Mouse (Mus musculus) thymus, postnatal 36 days (tissue): ENCODE data around the gene Rack1.

Experiments used
- DNase-seq, 2 experiments: peaks; one replicate each; pipeline ENCODE4 v3.0.0; 2022; ENCODE audit warnings: mixed read lengths in 2 of 2

Gene Rack1

DNA sequence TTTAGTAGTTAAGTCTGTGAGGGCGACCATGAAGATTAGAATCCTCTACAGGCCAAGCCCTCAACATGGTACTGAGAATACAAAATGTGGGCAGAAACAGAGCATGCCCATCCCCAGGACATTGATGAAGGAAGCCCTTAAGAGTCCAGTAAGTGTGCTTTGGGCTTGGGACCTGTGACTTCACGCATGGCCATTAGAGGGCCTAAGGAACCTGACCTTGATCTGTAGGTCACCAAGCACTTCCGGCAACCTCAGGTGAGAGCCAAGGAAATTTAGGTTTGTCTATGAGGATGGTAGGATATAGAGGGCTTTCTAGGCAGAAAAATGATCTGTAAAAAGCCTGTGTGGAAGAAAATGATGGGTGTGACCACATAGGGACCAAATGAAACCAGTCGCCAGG, 3.8 kb upstream of the Rack1 start:
- no peak for DNase-seq

GRCm38 (mm10) chr11:48797287-48797686, 2.8 kb upstream of the Rack1 start:
- no peak for DNase-seq

GRCm38 (mm10) chr11:48798308-48798707, 1.8 kb upstream of the Rack1 start:
- no peak for DNase-seq

DNA sequence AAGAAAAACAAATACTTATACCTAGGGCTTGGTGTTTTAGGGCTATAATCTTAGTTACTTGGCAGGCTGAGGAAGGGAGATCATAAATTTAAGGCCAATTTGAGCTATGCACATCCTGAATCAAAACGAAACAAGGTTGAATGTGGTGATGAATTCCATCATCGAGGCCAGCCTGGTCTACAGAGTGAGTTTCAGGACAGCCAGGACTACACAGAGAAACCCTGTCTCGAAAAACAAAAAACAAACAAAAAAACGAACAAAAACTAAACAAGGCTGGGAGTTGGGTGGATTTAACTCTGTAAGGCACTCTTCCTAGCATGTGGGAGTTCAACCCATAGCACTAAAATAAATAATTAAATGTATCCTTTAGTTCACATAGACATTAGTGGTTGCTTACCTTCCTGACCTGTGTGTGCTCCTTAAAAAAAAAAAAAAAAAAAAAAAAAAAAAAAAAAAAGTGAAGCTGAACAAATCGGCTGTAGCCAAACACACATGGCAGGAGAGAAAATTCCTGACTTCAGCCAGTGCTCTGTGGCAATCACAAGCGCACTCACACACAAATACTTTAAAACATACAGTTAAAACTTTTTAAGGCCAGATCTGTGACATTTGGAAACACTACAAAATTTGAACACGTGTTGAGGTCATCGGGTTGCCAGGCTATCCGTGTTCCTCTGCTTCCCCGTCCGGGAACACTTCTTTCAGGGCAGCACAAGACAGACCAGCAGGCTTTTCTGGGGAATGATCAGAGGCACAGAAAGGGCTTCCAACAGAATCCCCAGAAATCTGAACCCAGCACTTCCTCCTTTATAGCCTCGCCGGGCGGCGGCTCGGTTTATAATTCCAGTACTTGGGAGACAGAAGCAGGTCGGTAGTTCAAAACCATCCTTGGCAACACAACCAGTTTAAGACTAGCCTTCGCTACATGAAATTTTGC, 880 bp upstream of the Rack1 start:
- no peak for DNase-seq

- DNase-seq: no peak
These were observed 2.0 kb downstream of the Rack1 start for GRCm38 (mm10) chr11:48801831-48802772.

GRCm38 (mm10) chr11:48803988-48804387, 3.9 kb downstream of the Rack1 start:
- DNase-seq: no peak

- DNase-seq: no peak
These were observed 4.8 kb downstream of the Rack1 start for GRCm38 (mm10) chr11:48804922-48805321.

GRCm38 (mm10) chr11:48806856-48807562, 6.9 kb downstream of the Rack1 start:
- DNase-seq: no peak

DNA sequence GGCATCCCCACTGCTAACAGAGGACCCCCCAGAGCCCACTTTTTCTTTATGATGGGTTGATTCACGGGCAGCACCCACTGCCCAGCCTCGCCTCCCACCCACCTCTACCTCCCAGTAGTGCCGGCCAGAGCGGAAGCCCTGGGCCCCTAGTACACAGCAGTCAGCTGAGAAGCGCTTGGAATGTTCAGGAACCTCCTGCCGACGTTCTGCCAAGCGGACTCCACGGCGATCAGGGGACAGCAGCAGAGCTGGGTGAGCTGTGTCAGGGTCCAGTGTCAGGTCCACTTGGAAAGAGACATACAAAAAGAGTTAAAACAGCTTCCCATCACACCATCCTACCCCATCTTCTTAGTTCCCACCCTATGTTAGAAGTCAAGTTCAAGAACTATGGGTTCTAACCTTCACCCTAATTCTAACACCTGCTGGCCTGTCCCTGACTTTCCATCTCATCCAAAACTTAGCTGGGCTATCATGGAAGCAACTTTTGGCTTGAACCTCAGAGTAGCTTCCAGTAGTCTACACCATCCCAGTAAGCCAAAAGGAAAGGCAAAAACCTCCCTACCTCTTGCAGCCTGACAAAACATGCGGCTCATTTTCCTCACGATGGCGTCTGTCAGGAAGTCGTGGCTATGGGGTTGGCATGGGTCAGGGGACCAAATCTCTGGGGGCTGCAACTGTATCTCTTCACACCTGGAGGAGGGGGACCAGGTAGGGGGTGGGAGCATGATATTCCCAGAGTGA, 7.6 kb downstream of the Rack1 start:
- no peak for DNase-seq

DNA sequence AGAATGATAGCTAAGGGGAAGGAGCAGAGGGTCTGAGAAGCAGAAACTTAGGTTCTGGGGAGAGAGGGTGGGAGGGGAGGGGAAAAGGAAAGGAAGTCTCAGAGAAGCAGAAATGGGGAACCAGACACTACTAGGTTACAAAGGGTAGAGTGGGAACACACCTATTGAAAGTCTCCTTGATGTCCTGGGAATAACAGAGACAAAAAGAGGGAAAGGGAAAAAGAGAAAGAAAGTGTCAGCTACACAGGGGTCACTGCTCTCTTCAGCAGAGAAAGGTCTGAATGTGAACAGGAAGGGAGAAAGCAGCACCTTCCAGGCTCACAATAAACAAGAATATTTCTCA, 8.1 kb downstream of the Rack1 start:
- DNase-seq: no peak

DNA sequence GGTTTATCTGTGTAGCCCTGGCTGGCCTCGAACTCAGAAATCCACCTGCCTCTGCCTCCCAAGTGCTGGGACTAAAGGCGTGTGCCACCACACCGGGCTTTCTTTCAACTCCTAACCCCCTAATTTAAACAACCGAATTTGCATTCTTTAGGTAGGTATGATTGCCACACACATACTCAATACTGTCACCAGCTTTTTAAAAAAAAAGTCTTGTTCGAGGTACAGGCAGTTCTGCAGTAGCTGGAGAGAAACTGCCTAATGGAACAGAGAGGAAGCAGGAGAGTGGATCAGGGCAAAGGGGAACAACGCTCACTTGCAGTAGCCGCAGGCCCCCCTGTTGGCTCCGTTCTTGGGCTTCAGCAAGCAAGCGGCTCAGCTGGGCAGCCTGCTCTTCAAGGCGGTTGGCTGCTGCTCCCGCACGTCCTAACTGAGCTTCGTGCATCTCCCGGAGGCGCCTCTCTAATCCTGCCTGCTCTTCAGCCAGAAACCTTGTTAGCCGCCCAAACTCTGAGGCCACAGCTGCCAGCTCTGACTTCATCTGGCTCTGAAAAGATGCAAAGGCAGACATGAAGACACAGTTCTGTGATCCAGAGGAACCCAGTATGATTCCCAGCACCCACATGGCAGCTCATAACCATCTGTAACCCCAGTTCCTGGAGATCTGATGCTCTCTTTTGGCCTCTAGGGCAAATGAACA, 8.8 kb downstream of the Rack1 start:
- DNase-seq: no peak

GRCm38 (mm10) chr11:48809434-48809830, 9.3 kb downstream of the Rack1 start:
- DNase-seq: no peak

GRCm38 (mm10) chr11:48810142-48810541, 10.0 kb downstream of the Rack1 start:
- DNase-seq: no peak

DNA sequence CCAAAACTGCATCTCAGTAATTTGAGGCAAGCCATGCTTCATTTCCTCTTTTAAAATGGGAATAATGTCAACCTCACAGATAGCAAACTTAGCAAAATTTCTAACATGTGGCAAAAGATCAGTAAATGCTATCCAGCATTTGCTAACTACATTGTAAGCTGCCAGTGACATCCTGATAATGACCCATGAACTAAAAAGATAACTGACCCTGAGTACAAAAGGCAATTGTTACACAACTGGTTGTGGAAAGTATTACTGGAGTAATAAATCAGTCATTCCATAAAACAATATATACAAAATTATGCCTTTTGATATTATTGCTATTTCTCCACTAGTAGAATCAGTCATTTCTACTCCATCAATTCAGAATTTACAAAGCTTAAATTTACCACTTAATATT, 13.7 kb downstream of the Rack1 start:
- no peak for DNase-seq

GRCm38 (mm10) chr11:48815851-48816250, 15.7 kb downstream of the Rack1 start:
- peak in 1 of 2 experiments; percentile 40 for DNase-seq

GRCm38 (mm10) chr11:48816281-48816781, 16.2 kb downstream of the Rack1 start:
- no peak for DNase-seq

- peak; percentile 100 for DNase-seq
These were observed 16.9 kb downstream of the Rack1 start, which contains the start of gene Trim41 for GRCm38 (mm10) chr11:48816800-48817665. Gene Trim41, minus strand, starts transcription at chr11:48817353.

- no peak for DNase-seq
These were observed 17.7 kb downstream of the Rack1 start for GRCm38 (mm10) chr11:48817794-48818193.

GRCm38 (mm10) chr11:48818346-48818745, 18.2 kb downstream of the Rack1 start:
- DNase-seq: peak; percentile 78 to 82

DNA sequence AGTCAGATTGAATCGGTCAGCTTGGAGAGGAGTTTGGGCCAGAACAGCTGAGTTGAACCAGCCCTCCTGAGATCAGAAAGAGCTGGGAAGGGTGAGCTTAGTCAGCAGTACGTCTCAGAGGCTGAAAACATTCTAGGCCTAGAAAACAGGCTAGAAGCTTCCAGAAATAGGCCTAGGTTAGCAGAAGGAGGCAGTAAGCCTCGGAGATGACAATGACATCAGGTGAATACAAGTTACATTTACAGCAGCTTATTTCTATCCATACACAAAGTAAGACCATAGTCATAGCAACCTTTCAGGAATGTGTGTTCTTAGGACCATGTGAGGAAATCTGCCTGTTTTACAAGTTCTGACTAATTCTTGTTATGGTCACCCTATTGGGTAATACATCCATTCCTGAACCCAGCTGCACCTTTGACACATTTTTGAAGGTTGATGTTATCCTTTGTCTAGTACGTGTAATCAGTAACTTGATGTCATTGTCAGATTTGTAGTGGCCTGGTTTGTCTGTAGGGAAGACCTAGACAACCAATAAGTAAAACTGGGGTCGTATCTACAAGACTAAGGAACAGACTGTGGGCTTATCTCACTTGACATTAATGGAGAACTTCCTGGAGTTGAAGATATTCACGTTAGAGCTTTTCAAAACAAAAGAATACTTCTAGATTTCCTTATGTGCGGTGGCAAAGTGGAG, 19.6 kb downstream of the Rack1 start:
- no peak for DNase-seq
